Mouse (Mus musculus) myocyte (in vitro differentiated cells): ENCODE measurements around the gene Ak5. TPM values are rescaled to one million over a fixed set of nuclear protein-coding genes. Genes with fewer than 3 reads are reported as not detected.

Experiments
- H3K27me3 ChIP-seq: one replicate; pipeline ENCODE4 v1.6.1; 2011; ENCODE audit not compliant: control insufficient read depth, insufficient read depth, insufficient read length
- H3K36me3 ChIP-seq: one replicate; pipeline ENCODE4 v1.6.1; 2011; ENCODE audit not compliant: control insufficient read depth, insufficient read depth
- H3K4me2 ChIP-seq: one replicate; pipeline ENCODE4 v1.6.1; 2011; ENCODE audit warnings: low read depth, control low read depth
- H3K4me3 ChIP-seq: one replicate; pipeline ENCODE4 v1.5.1; 2011; ENCODE audit warnings: mild to moderate bottlenecking, control low read depth, moderate library complexity
- H3K79me2 ChIP-seq: one replicate; pipeline ENCODE4 v1.6.1; 2011; ENCODE audit not compliant: control insufficient read depth, insufficient read depth
- H3ac ChIP-seq: one replicate; pipeline ENCODE4 v1.6.1; 2011; ENCODE audit not compliant: control insufficient read depth, insufficient read length
- CEBPB ChIP-seq: IDR thresholded peaks from 2 replicates; pipeline ENCODE4 v1.6.1; 2011; ENCODE audit warnings: mild to moderate bottlenecking, moderate library complexity; ENCODE audit not compliant: poor library complexity, insufficient read depth, severe bottlenecking
- E2F4 ChIP-seq: IDR thresholded peaks from one replicate; pipeline ENCODE4 v1.6.1; 2011; ENCODE audit warnings: mild to moderate bottlenecking, control low read depth, moderate library complexity; ENCODE audit not compliant: insufficient read depth
- MAX ChIP-seq: IDR thresholded peaks from one replicate; pipeline ENCODE4 v1.6.1; 2011; ENCODE audit warnings: low read depth, mild to moderate bottlenecking, control low read depth
- MYOD1 ChIP-seq, 3 experiments: IDR thresholded peaks; one replicate each; pipeline ENCODE4 v1.6.1; 2011; ENCODE audit warnings: control low read depth in 2 of 3, low read depth in 2 of 3, mild to moderate bottlenecking in 2 of 3, moderate library complexity in 1 of 3; ENCODE audit not compliant: insufficient read length in 2 of 3, control insufficient read depth in 1 of 3
- MYOG ChIP-seq, 3 experiments: IDR thresholded peaks; one replicate each; pipeline ENCODE4 v1.6.1; 2011; ENCODE audit warnings: control low read depth in 2 of 3, low read depth in 2 of 3, mild to moderate bottlenecking in 2 of 3; ENCODE audit not compliant: insufficient read length in 2 of 3, control insufficient read depth in 1 of 3, insufficient read depth in 1 of 3
- POLR2A ChIP-seq: IDR thresholded peaks from one replicate; pipeline ENCODE4 v1.6.1; 2011; ENCODE audit warnings: low read depth, mild to moderate bottlenecking, control low read depth, moderate library complexity; ENCODE audit not compliant: insufficient read length
- POLR2AphosphoS2 ChIP-seq: IDR thresholded peaks from one replicate; pipeline ENCODE4 v1.6.1; 2011; ENCODE audit warnings: low read depth, control low read depth; ENCODE audit not compliant: insufficient read length
- REST ChIP-seq: IDR thresholded peaks from one replicate; pipeline ENCODE4 v1.6.1; 2011; ENCODE audit warnings: mild to moderate bottlenecking, control low read depth, moderate library complexity; ENCODE audit not compliant: insufficient read depth, insufficient read length
- SRF ChIP-seq: IDR thresholded peaks from one replicate; pipeline ENCODE4 v1.6.1; 2011; ENCODE audit warnings: low read depth; ENCODE audit not compliant: control insufficient read depth, insufficient read length
- TCF12 ChIP-seq: IDR thresholded peaks from one replicate; pipeline ENCODE4 v1.6.1; 2011; ENCODE audit warnings: mild to moderate bottlenecking, control low read depth; ENCODE audit not compliant: poor library complexity, insufficient read depth, severe bottlenecking
- TCF3 ChIP-seq: IDR thresholded peaks from one replicate; pipeline ENCODE4 v1.6.1; 2011; ENCODE audit warnings: low read depth, control low read depth; ENCODE audit not compliant: insufficient read length
- USF1 ChIP-seq: IDR thresholded peaks from one replicate; pipeline ENCODE4 v1.6.1; 2011; ENCODE audit warnings: low read depth, mild to moderate bottlenecking, control low read depth, moderate library complexity
- polyA plus RNA-seq: library from polyadenylated mRNA; unstranded; fragments of >200 nt; fragmentation: generic; extraction: Trizol; gene quantifications from one replicate; pipeline ENCODE4 v1.2.1, GENCODE M21; 2012; ENCODE audit warnings: missing spikeins

Ak5 gene
- polyA plus RNA-seq, 1 experiment: 2.2 TPM

DNA sequence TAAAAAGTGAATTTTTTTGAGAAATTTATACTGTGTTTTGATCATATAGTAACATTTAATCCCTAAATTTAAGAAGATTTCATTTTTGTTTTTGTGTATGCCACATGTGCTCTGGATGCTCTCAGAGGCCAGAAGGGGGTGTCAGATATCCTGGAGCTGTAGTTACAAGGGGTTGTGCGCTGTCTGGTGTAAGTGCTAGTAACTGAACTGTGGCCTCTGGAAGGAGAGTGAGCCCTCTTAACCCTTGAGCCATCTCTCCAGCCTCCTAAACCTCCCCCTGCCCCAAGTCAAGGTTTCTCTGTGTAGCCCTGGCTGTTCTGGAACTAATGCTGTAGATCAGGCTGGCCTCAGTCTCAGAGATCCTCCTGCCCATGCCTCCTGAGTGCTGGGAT is 192.9 kb downstream of the Ak5 start:
- Histone ChIP-seq H3K27me3 (no peaks in the 10 kb centered on the region), H3K36me3 (no peaks in the 10 kb centered on the region), H3K4me2 (no peak overlapping the region), H3K79me2 (no peaks in the 10 kb centered on the region), H3K4me3 (no peak overlapping the region), H3ac (no peak overlapping the region)
- TF ChIP-seq TCF12 (no peak), CEBPB (no peak), MYOG (IDR thresholded peaks at IDR 0.05; ENCODE audit: control insufficient read depth in 1 of 3, insufficient read depth in 1 of 3, insufficient read length in 2 of 3, low read depth in 2 of 3) (no peak), TCF3 (no peak)

DNA sequence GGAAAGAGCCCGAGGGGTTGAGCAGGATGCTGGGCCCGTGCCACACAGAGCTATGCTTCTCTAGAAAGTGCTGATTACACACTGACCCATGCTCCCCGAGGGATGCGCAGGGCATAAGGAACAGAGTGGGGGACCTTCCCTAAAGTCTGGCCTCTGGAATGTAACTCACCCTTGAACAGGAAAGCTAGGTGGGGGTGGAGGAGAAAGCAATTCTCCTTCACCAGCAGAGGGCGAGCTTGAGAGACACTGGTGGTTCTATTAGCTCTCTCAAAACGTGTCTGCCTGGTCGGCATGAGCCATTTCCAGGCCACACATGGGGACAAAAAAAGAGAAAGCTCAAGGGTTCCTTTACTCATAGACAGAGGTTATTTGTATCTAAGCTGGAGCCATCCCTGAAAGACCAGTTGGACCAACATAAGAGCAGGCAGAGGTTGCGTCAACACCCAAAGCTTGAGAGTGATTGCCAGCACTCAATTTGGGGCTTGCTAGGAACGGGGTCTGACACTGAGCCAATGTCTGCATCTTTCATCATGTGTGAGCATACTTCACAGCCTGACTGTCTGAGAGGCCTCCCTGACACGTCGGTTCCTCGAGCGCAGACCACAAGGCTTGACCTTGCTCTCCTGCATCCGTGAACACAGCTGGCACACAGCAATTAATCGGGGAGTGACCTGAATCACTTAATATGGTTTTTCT is 193.4 kb downstream of the Ak5 start:
- Histone ChIP-seq H3K4me2 (no peak overlapping the region), H3K4me3 (no peak overlapping the region), H3ac (no peak overlapping the region), H3K79me2 (no peaks in the 10 kb centered on the region), H3K36me3 (no peaks in the 10 kb centered on the region), H3K27me3 (no peaks in the 10 kb centered on the region)
- no peak for TF ChIP-seq USF1
- no peak for TF ChIP-seq E2F4
- no peak for TF ChIP-seq TCF3
- TF ChIP-seq MAX: no peak
- TF ChIP-seq POLR2A: no peak
- no peak for TF ChIP-seq CEBPB

DNA sequence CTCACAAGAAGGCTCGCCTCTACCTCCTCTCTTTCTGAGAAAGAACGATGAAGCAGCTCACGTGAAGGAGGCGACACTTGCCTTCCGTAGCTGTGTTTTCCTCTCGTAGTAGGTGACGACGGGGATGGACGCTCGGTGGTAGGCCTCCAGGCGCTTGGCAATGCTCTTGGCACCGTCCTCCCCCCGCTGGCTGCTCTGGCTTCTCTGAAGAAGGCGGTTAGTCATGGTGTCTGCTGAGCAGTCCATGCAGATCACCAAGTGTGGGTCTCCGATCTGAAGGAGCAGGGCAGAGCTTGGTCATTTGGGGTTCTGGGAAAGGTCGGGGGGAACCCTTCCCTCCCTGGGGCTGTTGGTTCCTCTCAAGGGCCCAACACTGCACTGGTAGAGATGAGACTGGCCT is 195.5 kb downstream of the Ak5 start:
- no peak for TF ChIP-seq POLR2A
- no peak for TF ChIP-seq USF1
- TF ChIP-seq E2F4: no peak
- no peak for TF ChIP-seq MYOG (IDR thresholded peaks at IDR 0.05; ENCODE audit: control insufficient read depth in 1 of 3, insufficient read depth in 1 of 3, insufficient read length in 2 of 3, low read depth in 2 of 3)
- no peak for TF ChIP-seq MYOD1 (IDR thresholded peaks at IDR 0.05; ENCODE audit: control insufficient read depth in 1 of 3, insufficient read length in 2 of 3, low read depth in 2 of 3)
- no peak for TF ChIP-seq POLR2AphosphoS2
- no peak for TF ChIP-seq CEBPB
- TF ChIP-seq SRF: no peak
- no peak for TF ChIP-seq TCF12
- no peak for TF ChIP-seq TCF3
- no peak for TF ChIP-seq REST
- no peak for TF ChIP-seq MAX

DNA sequence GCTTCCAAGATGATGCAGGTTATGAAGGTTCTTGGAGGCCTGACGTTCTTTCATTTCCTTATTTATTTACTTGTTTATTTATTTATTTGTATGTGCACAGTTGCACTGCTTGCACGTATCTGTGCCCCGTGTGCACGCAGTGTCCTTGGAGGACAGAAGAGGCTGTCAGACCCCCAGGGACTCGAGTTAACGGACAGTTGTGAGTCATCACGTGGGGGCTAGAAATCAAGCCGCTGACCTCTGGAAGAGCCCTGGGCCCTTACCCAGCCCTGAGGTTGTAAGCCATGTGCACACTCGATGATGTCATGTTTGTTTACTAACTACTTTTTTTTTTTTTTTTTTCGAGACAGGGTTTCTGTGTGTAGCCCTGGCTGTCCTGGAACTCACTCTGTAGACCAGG is 197.8 kb downstream of the Ak5 start:
- Histone ChIP-seq H3K4me2 (peak overlapping the region; percentile 91), H3K36me3 (no peaks in the 10 kb centered on the region), H3K27me3 (no peaks in the 10 kb centered on the region), H3K79me2 (no peaks in the 10 kb centered on the region), H3ac (no peak overlapping the region), H3K4me3 (no peak overlapping the region)
- TF ChIP-seq E2F4 (no peak), SRF (no peak), MYOG (IDR thresholded peaks at IDR 0.05; ENCODE audit: control insufficient read depth in 1 of 3, insufficient read depth in 1 of 3, insufficient read length in 2 of 3, low read depth in 2 of 3) (no peak), USF1 (no peak), MYOD1 (IDR thresholded peaks at IDR 0.05; ENCODE audit: control insufficient read depth in 1 of 3, insufficient read length in 2 of 3, low read depth in 2 of 3) (no peak), CEBPB (no peak), MAX (no peak), POLR2A (no peak), POLR2AphosphoS2 (no peak), REST (no peak), TCF3 (no peak), TCF12 (no peak)

More for the DNA sequence above, 195.5 kb downstream of the Ak5 start:
- Histone ChIP-seq H3K27me3 (no peaks in the 10 kb centered on the region), H3K4me3 (no peak overlapping the region), H3K36me3 (no peaks in the 10 kb centered on the region), H3K79me2 (no peaks in the 10 kb centered on the region), H3K4me2 (no peak overlapping the region), H3ac (no peak overlapping the region)
